Mouse (Mus musculus): ENCODE results near the gene Taf1a. TPM values are rescaled to one million over a fixed set of nuclear protein-coding genes. Genes with fewer than 3 reads are reported as not detected.
"Not testable (repeated sequence)": the region's sequence is repeated elsewhere in the genome, so short reads cannot be mapped to it uniquely, and the experiment has no call there.

Gene Taf1a
- polyA plus RNA-seq, 1 experiment from 2014 or later = 16.0 TPM

DNA sequence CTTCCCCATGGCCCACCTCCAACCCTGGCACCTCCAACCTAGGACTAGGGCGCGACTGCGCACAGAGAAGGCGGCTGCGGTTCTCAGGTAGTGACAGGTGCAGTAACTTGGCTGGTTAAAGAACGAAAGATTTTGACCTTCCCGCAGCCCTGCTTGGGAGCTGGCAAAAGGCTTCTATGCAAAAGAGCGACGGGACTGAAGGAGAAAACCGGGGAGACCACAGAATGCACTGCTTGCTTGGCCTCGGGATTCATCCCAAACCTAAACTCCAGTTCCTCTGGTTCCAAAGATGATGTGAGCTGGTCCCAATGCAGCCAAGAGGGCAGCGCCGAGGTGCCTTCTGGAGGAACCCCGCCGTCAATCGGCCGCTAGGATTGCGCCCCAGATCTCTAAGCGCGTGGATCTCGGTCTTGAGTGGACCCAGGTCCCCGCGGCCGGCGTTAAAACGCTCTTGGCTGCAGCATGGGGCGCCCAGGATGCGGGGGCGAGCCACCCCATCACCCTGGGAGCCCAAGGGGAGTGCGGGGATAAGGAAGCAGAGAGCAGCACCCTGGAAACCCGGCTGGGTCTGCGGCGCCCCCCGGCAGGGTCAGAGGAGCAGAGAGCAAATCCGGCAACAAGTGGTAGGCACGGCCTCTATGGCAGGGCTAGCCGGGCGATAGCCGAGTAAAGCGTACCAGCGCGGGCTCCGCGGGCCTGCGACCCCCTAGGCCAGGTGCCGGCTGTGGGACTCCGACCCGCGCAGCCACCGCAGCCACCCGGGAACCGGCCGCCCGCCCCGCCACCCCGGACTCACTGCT is 20.0 kb upstream of the Taf1a start:
- under 1% methylated on average over 56 of the region's 56 CpGs for WGBS
- Histone ChIP-seq H3K4me2 (peak overlapping the region; percentile 85), H3K9me3 (replicated peaks) (no peaks in the 10 kb centered on the region), H3K9ac (replicated peaks) (peak overlapping the region; percentile 66), H3K27ac (replicated peaks) (peak overlapping the region; percentile 87), H3K4me3 (replicated peaks) (peak overlapping the region; percentile 84), H3K36me3 (peaks cover 20% of the 10 kb centered on the region), H3K4me1 (peaks cover 29% of the 10 kb centered on the region), H3K27me3 (replicated peaks) (no peaks in the 10 kb centered on the region)
- peak; percentile 65 for ATAC-seq (ENCODE audit: low FRiP score)

DNA sequence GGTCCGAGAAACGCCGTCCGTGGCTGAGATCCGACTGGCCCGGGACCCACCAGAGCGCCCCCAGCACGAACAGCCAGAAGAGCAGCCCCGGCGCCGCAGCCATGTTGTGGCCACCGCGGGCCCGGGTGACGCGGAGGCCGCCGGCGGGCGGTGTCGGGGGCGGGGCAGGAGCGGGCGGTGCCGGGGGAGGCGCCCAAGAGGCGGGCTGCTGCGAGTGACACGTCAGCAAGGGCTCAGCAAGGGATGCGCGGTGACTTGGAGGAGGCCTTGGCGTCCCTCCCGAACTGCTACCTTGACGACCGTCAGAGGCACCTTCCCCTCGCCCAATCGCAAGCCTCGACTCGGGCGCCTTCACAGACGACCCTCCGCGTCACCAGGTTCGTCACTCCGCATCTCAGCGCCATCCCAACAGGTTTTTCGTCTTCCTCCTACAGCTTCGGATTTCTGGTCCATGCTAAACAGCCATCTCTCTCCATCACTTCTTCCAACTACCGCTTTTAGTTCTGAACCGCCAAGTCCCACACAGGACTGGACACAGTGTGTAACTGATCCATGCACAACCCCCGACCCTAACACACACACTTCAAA is 19.3 kb upstream of the Taf1a start, which contains the start of gene Mia3:
TSS of gene Mia3 (minus strand) at position 127 of the 588 bp plus-strand sequence.
- Histone ChIP-seq H3K4me2 (peak within 1 kb of the TSS; percentile 85), H3K27me3 (replicated peaks) (no peaks in the 10 kb centered on the region), H3K36me3 (peaks cover 13% of the 10 kb centered on the region), H3K27ac (replicated peaks) (peak within 1 kb of the TSS; percentile 87), H3K4me1 (peaks cover 29% of the 10 kb centered on the region), H3K9ac (replicated peaks) (peak within 1 kb of the TSS; percentile 66), H3K9me3 (replicated peaks) (no peaks in the 10 kb centered on the region), H3K4me3 (replicated peaks) (peak within 1 kb of the TSS; percentile 84)
- 1% methylated on average over 49 of the region's 51 CpGs for WGBS
- ATAC-seq (ENCODE audit: low FRiP score) = peak; percentile 98

DNA sequence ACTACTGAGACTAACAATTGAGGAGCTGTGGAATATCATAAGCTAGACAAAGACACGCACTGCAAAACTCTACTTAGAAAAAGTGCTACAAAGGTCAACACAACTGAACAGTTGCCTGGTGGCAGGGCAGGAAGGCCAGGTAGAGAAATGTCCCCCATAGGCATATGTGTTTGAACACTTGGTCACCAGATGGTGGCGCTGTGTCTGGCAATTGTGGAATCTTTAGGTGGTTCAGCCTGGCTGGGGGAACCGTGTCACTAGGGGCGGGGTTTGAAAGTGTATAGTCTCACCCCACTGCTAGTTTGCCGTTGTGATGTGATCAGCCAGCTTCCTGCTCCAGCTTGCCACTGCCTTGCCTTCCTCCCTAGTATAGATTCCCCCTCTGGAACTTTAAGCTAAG is 14.1 kb upstream of the Taf1a start:
- ATAC-seq (ENCODE audit: low FRiP score) = no peak
- no peak overlapping the region for H3K27ac ChIP-seq (replicated peaks)
- H3K27me3 ChIP-seq (replicated peaks) = 0 out of 2 replicates have a peak, but pooled peaks cover 3% of the 10 kb centered on the region
- no peak overlapping the region for H3K9ac ChIP-seq (replicated peaks)
- peaks cover 6% of the 10 kb centered on the region for H3K4me1 ChIP-seq
- H3K4me2 ChIP-seq = no peak overlapping the region
- WGBS = 82% methylated on average over 5 of the region's 5 CpGs
- no peak overlapping the region for H3K4me3 ChIP-seq (replicated peaks)
- no peaks in the 10 kb centered on the region for H3K9me3 ChIP-seq (replicated peaks)
- no peaks in the 10 kb centered on the region for H3K36me3 ChIP-seq

DNA sequence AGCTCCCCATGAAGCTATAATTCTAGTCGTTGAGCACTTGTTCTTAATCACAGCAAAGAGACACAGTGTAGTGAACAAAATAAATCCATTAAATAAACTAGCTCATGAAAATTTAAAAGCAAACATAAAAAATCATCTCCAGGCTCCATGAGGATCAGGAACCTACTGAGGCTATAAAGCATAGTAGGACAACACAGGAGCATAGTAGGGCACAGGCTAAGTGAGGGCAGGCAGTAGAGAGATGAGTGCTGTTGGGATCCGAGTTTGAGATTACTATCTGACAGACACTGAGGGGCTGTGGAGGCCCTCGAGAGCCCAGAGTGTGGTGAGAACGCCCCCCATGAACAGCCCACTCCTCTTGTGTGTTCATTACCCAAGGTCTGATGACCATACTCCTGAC is 11.7 kb upstream of the Taf1a start:
- 0 out of 2 replicates have a peak, but pooled peaks cover 12% of the 10 kb centered on the region for H3K27me3 ChIP-seq (replicated peaks)
- no peaks in the 10 kb centered on the region for H3K9me3 ChIP-seq (replicated peaks)
- H3K9ac ChIP-seq (replicated peaks) = no peak overlapping the region
- H3K27ac ChIP-seq (replicated peaks) = no peak overlapping the region
- no peaks in the 10 kb centered on the region for H3K4me1 ChIP-seq
- H3K4me2 ChIP-seq = no peak overlapping the region
- no peaks in the 10 kb centered on the region for H3K36me3 ChIP-seq
- 76% methylated on average over 4 of the region's 4 CpGs for WGBS
- ATAC-seq (ENCODE audit: low FRiP score) = no peak
- no peak overlapping the region for H3K4me3 ChIP-seq (replicated peaks)

DNA sequence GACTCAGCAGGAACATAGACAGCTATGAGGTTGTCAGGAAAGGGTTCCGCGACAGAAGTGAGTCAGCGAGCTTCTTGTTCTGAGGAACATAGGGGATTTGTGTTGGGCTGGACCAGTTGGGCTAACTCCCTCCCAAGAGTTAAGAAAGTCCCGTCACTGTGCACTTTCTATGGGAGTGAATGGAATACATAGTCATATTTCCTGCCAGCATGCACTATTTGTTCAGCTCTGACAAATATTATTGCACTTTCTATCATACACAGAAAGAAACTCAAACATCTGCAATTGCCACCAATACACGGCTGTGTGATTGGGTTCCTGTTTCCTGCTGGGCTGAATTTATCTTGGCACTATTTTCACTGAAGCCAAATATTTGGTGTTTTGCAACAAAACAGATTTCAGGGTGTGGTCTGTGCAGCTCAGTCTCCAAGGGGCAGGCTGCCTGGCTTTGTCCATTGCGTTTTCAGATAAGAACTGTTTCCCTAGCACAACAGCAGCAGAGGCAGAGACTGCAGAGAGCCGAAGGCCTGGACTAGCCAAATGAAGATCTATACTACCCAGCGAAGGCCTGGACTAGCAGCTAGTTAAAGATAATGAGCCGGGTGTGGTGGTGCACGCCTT is 10.3 kb upstream of the Taf1a start:
- ATAC-seq (ENCODE audit: low FRiP score) = no peak
- Histone ChIP-seq H3K9me3 (replicated peaks) (no peaks in the 10 kb centered on the region), H3K4me2 (no peak overlapping the region), H3K27ac (replicated peaks) (no peak overlapping the region), H3K9ac (replicated peaks) (no peak overlapping the region), H3K36me3 (no peaks in the 10 kb centered on the region), H3K4me1 (no peaks in the 10 kb centered on the region), H3K27me3 (replicated peaks) (peaks cover 18% of the 10 kb centered on the region), H3K4me3 (replicated peaks) (no peak overlapping the region)
- 87% methylated on average over 10 of the region's 10 CpGs for whole genome bisulfite sequencing

DNA sequence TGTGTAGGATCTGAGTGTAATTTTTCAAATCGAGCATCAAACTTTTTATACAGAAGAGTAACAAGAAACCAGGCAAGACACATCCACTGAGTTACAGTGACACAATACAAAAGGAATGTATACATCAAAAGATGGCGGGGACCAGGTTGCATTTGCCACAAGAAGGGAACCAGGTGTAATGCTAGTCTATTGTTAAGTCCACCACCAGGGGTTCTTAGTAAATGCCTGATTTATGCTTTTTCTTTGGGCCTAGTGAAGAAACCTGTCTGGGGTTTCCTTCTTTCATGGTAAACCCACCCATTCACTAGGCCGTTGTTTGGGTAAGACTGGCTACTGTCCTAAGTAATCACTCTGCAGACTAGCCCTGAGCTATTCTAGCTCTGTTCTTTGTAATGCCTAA is 9.4 kb upstream of the Taf1a start:
- H3K9ac ChIP-seq (replicated peaks); ATAC-seq (ENCODE audit: low FRiP score); H3K27ac ChIP-seq (replicated peaks); H3K36me3 ChIP-seq; H3K4me2 ChIP-seq; H3K4me1 ChIP-seq; H3K4me3 ChIP-seq (replicated peaks); H3K9me3 ChIP-seq (replicated peaks): not testable (repeated sequence)
- H3K27me3 ChIP-seq (replicated peaks) = peaks cover 21% of the 10 kb centered on the region
- 88% methylated on average over 3 of the region's 3 CpGs for WGBS

DNA sequence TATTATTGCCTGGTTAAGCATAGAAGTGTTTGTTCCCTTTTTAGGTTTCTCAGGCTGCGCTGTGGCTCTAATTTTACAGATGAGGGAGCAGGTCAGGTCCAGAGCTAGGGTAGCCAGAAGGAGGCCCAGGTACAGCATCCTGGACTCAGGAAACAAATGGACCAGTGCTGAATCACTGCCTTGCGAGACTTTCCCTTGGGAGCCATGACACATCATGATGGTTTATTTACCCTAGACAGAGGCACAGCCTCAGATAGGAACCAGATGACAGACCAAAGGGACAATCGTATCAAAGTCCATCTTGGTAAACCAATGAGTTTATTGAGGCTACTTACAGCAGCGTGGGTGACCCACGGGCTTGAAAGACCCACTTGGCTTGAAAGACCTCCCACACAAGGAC is 7.0 kb upstream of the Taf1a start:
- Histone ChIP-seq H3K9ac (replicated peaks) (no peak overlapping the region), H3K4me3 (replicated peaks) (no peak overlapping the region), H3K9me3 (replicated peaks) (no peaks in the 10 kb centered on the region), H3K36me3 (no peaks in the 10 kb centered on the region), H3K27ac (replicated peaks) (no peak overlapping the region), H3K4me1 (no peaks in the 10 kb centered on the region), H3K4me2 (no peak overlapping the region), H3K27me3 (replicated peaks) (peaks cover 31% of the 10 kb centered on the region)
- no peak for ATAC-seq (ENCODE audit: low FRiP score)
- WGBS = 84% methylated on average over 5 of the region's 5 CpGs

DNA sequence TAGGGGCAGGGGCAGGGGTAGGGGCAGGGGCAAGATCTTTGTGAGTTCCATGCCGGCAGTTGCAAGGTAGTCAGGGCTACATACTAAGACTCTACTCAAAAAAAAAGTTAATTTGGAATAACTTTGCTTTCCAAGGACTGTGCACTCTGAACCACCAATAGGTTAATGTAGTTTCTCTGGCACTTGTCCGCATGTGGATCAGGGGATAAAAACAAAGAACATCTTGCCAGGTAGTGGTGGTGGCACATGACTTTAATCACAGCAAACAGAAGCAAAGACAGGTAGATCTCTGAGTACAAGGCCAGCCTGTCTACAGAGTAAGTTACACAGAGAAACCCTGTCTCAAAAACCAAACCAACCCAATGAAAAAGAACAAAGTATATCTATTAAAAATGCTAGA is 6.2 kb upstream of the Taf1a start:
- no peak for ATAC-seq (ENCODE audit: low FRiP score)
- Histone ChIP-seq H3K4me2 (no peak overlapping the region), H3K27me3 (replicated peaks) (peaks cover 36% of the 10 kb centered on the region), H3K4me1 (no peaks in the 10 kb centered on the region), H3K9me3 (replicated peaks) (no peaks in the 10 kb centered on the region), H3K36me3 (no peaks in the 10 kb centered on the region), H3K4me3 (replicated peaks) (no peak overlapping the region), H3K9ac (replicated peaks) (no peak overlapping the region), H3K27ac (replicated peaks) (no peak overlapping the region)
- WGBS = 82% methylated on average over 2 of the region's 2 CpGs

DNA sequence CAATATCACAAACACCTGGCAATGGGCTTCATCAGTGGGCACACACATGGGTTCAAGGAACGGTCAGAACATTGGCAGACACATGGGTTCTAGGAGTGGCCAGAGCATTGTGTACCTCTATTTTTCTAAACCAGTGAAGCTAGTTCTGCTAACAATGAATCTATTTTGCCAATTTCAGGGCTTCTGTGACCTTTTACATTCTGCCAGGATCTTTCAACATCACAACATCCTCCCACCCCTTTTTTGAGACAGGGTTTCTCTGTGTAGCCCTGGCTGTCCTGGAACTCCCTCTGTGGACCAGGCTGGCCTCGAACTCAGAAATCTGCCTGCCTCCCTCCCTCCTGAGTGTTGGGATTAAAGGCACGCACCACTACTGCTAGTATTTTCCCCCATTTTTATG is 1.4 kb upstream of the Taf1a start:
- not testable (repeated sequence) for H3K27ac ChIP-seq (replicated peaks); H3K4me3 ChIP-seq (replicated peaks); H3K4me2 ChIP-seq; H3K9ac ChIP-seq (replicated peaks); ATAC-seq (ENCODE audit: low FRiP score); H3K36me3 ChIP-seq; H3K9me3 ChIP-seq (replicated peaks)
- Histone ChIP-seq H3K27me3 (replicated peaks) (peaks cover 27% of the 10 kb centered on the region), H3K4me1 (peaks cover 21% of the 10 kb centered on the region)
- 97% methylated on average over 3 of the region's 3 CpGs for WGBS

DNA sequence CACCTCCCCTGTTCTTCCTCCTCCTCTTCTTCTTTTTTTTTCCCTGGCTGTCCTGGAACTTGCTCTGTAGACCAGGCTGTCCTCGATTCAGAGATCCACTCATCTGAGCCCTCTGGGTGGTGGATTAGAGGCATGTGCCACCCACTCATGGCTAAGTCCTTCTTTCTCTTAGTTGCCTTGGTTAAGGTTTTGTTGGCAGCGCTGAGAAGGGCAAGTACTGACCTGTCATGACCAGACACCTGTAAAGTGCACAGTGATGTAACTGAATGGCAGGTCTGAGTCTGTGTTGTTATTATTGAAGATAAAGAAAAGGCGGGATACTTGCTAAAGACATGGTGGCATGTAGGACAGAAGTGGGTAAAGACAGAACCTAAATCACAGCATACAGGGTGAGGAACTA is 14.6 kb downstream of the Taf1a start:
- H3K27ac ChIP-seq (replicated peaks) = no peak overlapping the region
- H3K9ac ChIP-seq (replicated peaks) = no peak overlapping the region
- H3K4me3 ChIP-seq (replicated peaks) = no peak overlapping the region
- no peak for ATAC-seq (ENCODE audit: low FRiP score)
- 95% methylated on average over 3 of the region's 3 CpGs for WGBS
- no peak overlapping the region for H3K4me2 ChIP-seq
- H3K36me3 ChIP-seq = peaks cover 69% of the 10 kb centered on the region
- H3K27me3 ChIP-seq (replicated peaks) = no peaks in the 10 kb centered on the region
- H3K9me3 ChIP-seq (replicated peaks) = no peaks in the 10 kb centered on the region
- H3K4me1 ChIP-seq = no peaks in the 10 kb centered on the region

DNA sequence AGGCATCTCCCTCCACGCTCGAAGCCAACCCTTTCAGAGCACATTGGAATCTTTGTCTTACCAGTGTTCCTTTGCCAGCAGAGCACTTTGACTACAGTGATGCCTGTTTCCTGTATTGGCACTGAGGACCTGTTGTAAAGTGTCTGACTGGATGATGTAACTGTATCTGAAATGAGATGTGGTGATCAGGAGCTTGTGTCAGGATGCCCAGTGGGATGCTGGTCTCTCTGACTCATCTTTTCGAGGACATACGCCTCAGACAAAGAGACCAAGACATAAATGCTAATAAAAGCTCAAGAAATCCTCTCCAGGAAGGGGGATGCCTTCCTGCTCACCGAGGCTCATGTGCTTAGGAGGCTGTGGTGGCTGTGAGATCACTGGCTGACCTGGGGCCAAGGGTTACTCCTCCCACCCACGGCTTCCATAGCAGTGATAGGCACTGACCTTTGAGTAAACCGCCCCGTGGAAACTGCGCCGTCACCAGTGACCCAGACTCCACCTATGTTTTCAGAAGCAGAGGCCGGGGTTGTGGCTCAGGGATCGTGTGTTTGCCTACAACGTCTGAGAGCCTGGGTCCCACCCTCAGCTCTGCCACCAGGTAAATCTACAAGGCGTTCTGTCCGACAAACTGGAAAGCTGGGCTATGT is 25.4 kb downstream of the Taf1a start:
- Histone ChIP-seq H3K9ac (replicated peaks) (no peak overlapping the region), H3K9me3 (replicated peaks) (no peaks in the 10 kb centered on the region), H3K36me3 (peaks cover 30% of the 10 kb centered on the region), H3K27ac (replicated peaks) (no peak overlapping the region), H3K4me2 (no peak overlapping the region), H3K27me3 (replicated peaks) (no peaks in the 10 kb centered on the region), H3K4me1 (no peaks in the 10 kb centered on the region), H3K4me3 (replicated peaks) (no peak overlapping the region)
- 93% methylated on average over 15 of the region's 15 CpGs for WGBS
- ATAC-seq (ENCODE audit: low FRiP score) = no peak
